Mouse (Mus musculus): ENCODE results near the gene Nmur1. TPM values are rescaled to one million over a fixed set of nuclear protein-coding genes. Genes with fewer than 3 reads are reported as not detected.

Nmur1 gene
- total RNA-seq, 2 experiments from 2014 or later: not detected

Other genes starting within 250 kb of the Nmur1 start
- 0.27 and 0.36 TPM in 2 replicates for gene B3gnt7, start 123.4 kb downstream of the Nmur1 start, total RNA-seq (2015)
- gene B3gnt7, start 123.4 kb downstream of the Nmur1 start, total RNA-seq (2017): not detected in 2 replicates
- 150 and 167 TPM in 2 replicates for gene Ncl, start 66.8 kb downstream of the Nmur1 start, total RNA-seq (2015)
- gene Ncl, start 66.8 kb downstream of the Nmur1 start, total RNA-seq (2017): 156 and 194 TPM in 2 replicates
- not detected in 2 replicates for gene Tex44, start 101 bp upstream of the Nmur1 start, total RNA-seq (2015)
- not detected in 2 replicates for gene Tex44, start 101 bp upstream of the Nmur1 start, total RNA-seq (2017)
- 3,234 and 3,618 TPM in 2 replicates for gene Ptma, start 100.5 kb upstream of the Nmur1 start, total RNA-seq (2015)
- gene Ptma, start 100.5 kb upstream of the Nmur1 start, total RNA-seq (2017): 4,288 and 4,305 TPM in 2 replicates
- gene Pde6d, start 156.4 kb upstream of the Nmur1 start, total RNA-seq (2015): 33.6 and 38.8 TPM in 2 replicates
- 14.3 and 17.2 TPM in 2 replicates for gene Pde6d, start 156.4 kb upstream of the Nmur1 start, total RNA-seq (2017)
- 5.8 and 6.8 TPM in 2 replicates for gene Cops7b, start 156.7 kb upstream of the Nmur1 start, total RNA-seq (2015)
- 11.8 and 30.3 TPM in 2 replicates for gene Cops7b, start 156.7 kb upstream of the Nmur1 start, total RNA-seq (2017)
- gene Nppc, start 244.3 kb upstream of the Nmur1 start, total RNA-seq (2015): not detected in 2 replicates
- gene Nppc, start 244.3 kb upstream of the Nmur1 start, total RNA-seq (2017): not detected in 2 replicates

Data from megakaryocyte, adult 5-6 weeks (primary cell).